Mouse (Mus musculus) kidney, postnatal 0 days (tissue): ENCODE data around the gene Mrpl41. TPM values are rescaled to one million over a fixed set of nuclear protein-coding genes. Genes with fewer than 3 reads are reported as not detected.
A peak's percentile ranks its signal among the peaks of the same experiment; 100 is the strongest.

Source experiments
- ATAC-seq: fragments of 200-750 bp; cut with Nextera tagmentation; replicated peaks from 2 replicates; pipeline ENCODE4 v1.8.0; 2017; ENCODE audit warnings: low read depth, moderate number of reproducible peaks, moderate TSS enrichment, moderate library complexity; ENCODE audit not compliant: low FRiP score
- DNase-seq: peaks from one replicate; pipeline ENCODE4 v3.0.0-alpha.2; 2016; ENCODE audit warnings: low spot score
- H3K27ac ChIP-seq: fragments of 300-500 bp; sonication (generic); 2 replicates; pipeline ENCODE4 v1.5.1; 2014; ENCODE audit warnings: mild to moderate bottlenecking
- H3K27me3 ChIP-seq: fragments of 300-500 bp; sonication (generic); 2 replicates; pipeline ENCODE4 v1.6.1; 2014; ENCODE audit warnings: low read length, mixed read lengths; ENCODE audit not compliant: insufficient read depth
- H3K36me3 ChIP-seq: fragments of 300-500 bp; sonication (generic); 2 replicates; pipeline ENCODE4 v1.6.1; 2014; ENCODE audit warnings: low read length, mixed read lengths; ENCODE audit not compliant: insufficient read depth
- H3K4me1 ChIP-seq: fragments of 300-500 bp; sonication (generic); replicated peaks from 2 replicates; pipeline ENCODE4 v1.6.1; 2014; ENCODE audit warnings: antibody characterized with exemption, low read length, mixed read lengths; ENCODE audit not compliant: insufficient read depth
- H3K4me2 ChIP-seq: fragments of 300-500 bp; sonication (generic); 2 replicates; pipeline ENCODE4 v1.6.1; 2014; ENCODE audit warnings: mild to moderate bottlenecking, low read length, moderate library complexity, mixed read lengths
- H3K4me3 ChIP-seq: fragments of 300-500 bp; sonication (generic); replicated peaks from 2 replicates; pipeline ENCODE4 v1.5.1; 2014; ENCODE audit warnings: low read depth, low read length
- H3K9ac ChIP-seq: fragments of 300-500 bp; sonication (generic); 2 replicates; pipeline ENCODE4 v1.6.1; 2014; ENCODE audit warnings: low read depth, low read length
- H3K9me3 ChIP-seq: fragments of 300-500 bp; sonication (generic); replicated peaks from 2 replicates; pipeline ENCODE4 v1.6.1; 2016; ENCODE audit warnings: low read length, inconsistent platforms, mixed read lengths
- CTCF ChIP-seq: IDR thresholded peaks from 2 replicates; pipeline ENCODE4 v1.5.1; 2016; ENCODE audit warnings: antibody characterized with exemption, low read depth, mild to moderate bottlenecking, moderate library complexity
- WGBS: fragments of 180-500 bp; shearing (Covaris S2); extraction: QIAGEN DNeasy Blood & Tissue Kit; methylation state at CpG from one replicate; pipeline ENCODE4 v1.1.7; 2014; 5-methylcytosine and 5-hydroxymethylcytosine counted together
- microRNA-seq: library from miRNA; unstranded; fragments of <30 nt; microRNA quantifications from one replicate; pipeline ENCODE4, GENCODE M21; 2016
- polyA plus RNA-seq: library from polyadenylated mRNA; unstranded; fragments of >200 nt; fragmentation: Nextera tagmentation; extraction: Ambion mirVana; gene quantifications from 2 replicates; pipeline ENCODE4 v1.2.1, GENCODE M21; 2015

Mrpl41 gene
- polyA plus RNA-seq, 1 experiment from 2014 or later: 157 TPM

GRCm38 (mm10) chr2:24926965-24927358, 47.9 kb downstream of the Mrpl41 start:
- no peak for TF ChIP-seq CTCF
- no peaks in the 10 kb centered on the region for H3K27me3 ChIP-seq
- no peaks in the 10 kb centered on the region for H3K9me3 ChIP-seq
- H3K4me1 ChIP-seq: peaks cover 17% of the 10 kb centered on the region; the same call in 1 of the 2 replicates
- H3K36me3 ChIP-seq: 0 out of 2 replicates have a peak, but pooled peaks cover 5% of the 10 kb centered on the region
- no peak overlapping the region for H3K4me2 ChIP-seq
- H3K27ac ChIP-seq: peak overlapping the region; percentile 76; the same call in 1 of the 2 replicates
- H3K9ac ChIP-seq: no peak overlapping the region
- ATAC-seq: no peak
- no peak overlapping the region for H3K4me3 ChIP-seq
- 71% methylated on average over 7 of the region's 7 CpGs for WGBS
- DNase-seq: no peak

GRCm38 (mm10) chr2:24926345-24926964, 48.4 kb downstream of the Mrpl41 start:
- no peaks in the 10 kb centered on the region for H3K27me3 ChIP-seq
- no peak for TF ChIP-seq CTCF
- H3K36me3 ChIP-seq: 0 out of 2 replicates have a peak, but pooled peaks cover 5% of the 10 kb centered on the region
- H3K4me2 ChIP-seq: no peak overlapping the region
- no peak for DNase-seq
- no peak overlapping the region for H3K9ac ChIP-seq
- ATAC-seq: no peak
- 82% methylated on average over 9 of the region's 9 CpGs for WGBS
- no peaks in the 10 kb centered on the region for H3K9me3 ChIP-seq
- no peak overlapping the region for H3K4me3 ChIP-seq
- H3K4me1 ChIP-seq: peaks cover 17% of the 10 kb centered on the region; the same call in 1 of the 2 replicates
- no peak overlapping the region; the same call in 1 of the 2 replicates for H3K27ac ChIP-seq

- WGBS: 92% methylated on average over 8 of the region's 8 CpGs
- H3K9me3 ChIP-seq: no peaks in the 10 kb centered on the region
- no peak overlapping the region for H3K27ac ChIP-seq
- no peaks in the 10 kb centered on the region for H3K27me3 ChIP-seq
- H3K4me3 ChIP-seq: no peak overlapping the region
- ATAC-seq (no peak), DNase-seq (no peak)
- no peak overlapping the region for H3K9ac ChIP-seq
- no peak overlapping the region for H3K4me2 ChIP-seq
- TF ChIP-seq CTCF: no peak
- H3K4me1 ChIP-seq: peaks cover 17% of the 10 kb centered on the region; the same call in 1 of the 2 replicates
- 0 out of 2 replicates have a peak, but pooled peaks cover 5% of the 10 kb centered on the region for H3K36me3 ChIP-seq
Measured at GRCm38 (mm10) chr2:24925284-24925683, 49.6 kb downstream of the Mrpl41 start.

Small RNA genes lying within 50 kb of the gene (microRNA-seq; reads per million reads assigned to microRNA genes)
- not detected for gene Gm22875

Other genes with a start within 250 kb of the Mrpl41 start
- gene Cacna1b, start 211.9 kb downstream of the Mrpl41 start, polyA plus RNA-seq: 0.09 and 0.16 TPM in 2 replicates
- gene Ehmt1, start 55.5 kb downstream of the Mrpl41 start, polyA plus RNA-seq: 47.5 and 58.8 TPM in 2 replicates
- 66.3 and 72.3 TPM in 2 replicates for gene Arrdc1, start 39.8 kb downstream of the Mrpl41 start, polyA plus RNA-seq
- 11.7 and 12.2 TPM in 2 replicates for gene Zmynd19, start 25.3 kb downstream of the Mrpl41 start, polyA plus RNA-seq
- 21.6 and 23.8 TPM in 2 replicates for gene Dph7, start 12.7 kb downstream of the Mrpl41 start, polyA plus RNA-seq
- gene Pnpla7, start 935 bp upstream of the Mrpl41 start, polyA plus RNA-seq: 6.1 and 8.3 TPM in 2 replicates
- gene Nsmf, start 79.3 kb upstream of the Mrpl41 start, polyA plus RNA-seq: 71.0 and 74.6 TPM in 2 replicates
- gene Entpd8, start 105.2 kb upstream of the Mrpl41 start, polyA plus RNA-seq: 6.2 TPM in 2 replicates
- 0.41 and 0.43 TPM in 2 replicates for gene Noxa1, start 120.1 kb upstream of the Mrpl41 start, polyA plus RNA-seq
- gene Nrarp, start 205.7 kb upstream of the Mrpl41 start, polyA plus RNA-seq: 19.9 and 21.6 TPM in 2 replicates
- gene Tor4a, start 221.8 kb upstream of the Mrpl41 start, polyA plus RNA-seq: 10.8 and 12.0 TPM in 2 replicates
- gene Nelfb, start 236.4 kb upstream of the Mrpl41 start, polyA plus RNA-seq: 74.0 and 82.3 TPM in 2 replicates
- gene Stpg3, start 239.5 kb upstream of the Mrpl41 start, polyA plus RNA-seq: 0.29 and 0.43 TPM in 2 replicates
- 0.28 and 0.62 TPM in 2 replicates for gene Fam166a, start 243.6 kb upstream of the Mrpl41 start, polyA plus RNA-seq
- 339 and 384 TPM in 2 replicates for gene Tubb4b, start 249.6 kb upstream of the Mrpl41 start, polyA plus RNA-seq